In genomic region chrX:159532427-159532810, GRCm38 (mm10) we compare ENCODE assay signal across 8 mouse cellular contexts. TPM values are rescaled to one million over a fixed set of nuclear protein-coding genes. Genes with fewer than 3 reads are reported as not detected.
A peak's percentile ranks its signal among the peaks of the same experiment; 100 is the strongest.
DNase-seq lines count a peak whose midpoint lies in the region; ATAC-seq lines count a peak whose summit lies in the region.

No protein-coding gene starts in this region.

- peak; percentile 96 for ATAC-seq in megakaryocyte progenitor cell, adult 5-6 weeks (replicated peaks; ENCODE audit: poor library complexity)

- DNase-seq in adipocyte (ENCODE audit: low spot score) = peak; percentile 96
- peak; percentile 89 for DNase-seq in embryo, embryonic 10 days (ENCODE audit: low spot score)
- DNase-seq in gastrocnemius, postnatal 10 days = peak; percentile 95
- DNase-seq in induced T-regulatory cell, adult 2 months (ENCODE audit: low read depth) = peak; percentile 97
- DNase-seq in left cerebral cortex, adult 9 months (ENCODE audit: low spot score in 2 of 2) = peak; percentile 84 to 95
- DNase-seq in right cerebral cortex, postnatal 14 days = peak; percentile 93
- peak; percentile 88 to 96 for DNase-seq in urinary bladder, postnatal 36 days (ENCODE audit: low spot score in 2 of 2)

RNA-seq across cellular contexts. Expression of gene Bclaf3, which starts 5.9 kb away (rescaled TPM):
- 1 to 10 TPM; 2.4 to 5.2 TPM for total RNA-seq in gastrocnemius, postnatal 10 days (2021)
- 30.9 and 33.1 TPM in 2 replicates for total RNA-seq in megakaryocyte progenitor cell, adult 5-6 weeks (2015)
- 24.5 and 38.6 TPM in 2 replicates for total RNA-seq in megakaryocyte progenitor cell, adult 5-6 weeks (2017)

Comparison
In these comparisons a context has a peak if more than half of its experiments do, and no peak if none do; other contexts are left out.
1. Peak in every context shown above with its lines: DNase-seq and ATAC-seq.
2. RNA of gene Bclaf3, which starts 5.9 kb away (total RNA-seq): 24.5 to 38.6 TPM in megakaryocyte progenitor cell, adult 5-6 weeks; 2.4 to 5.2 TPM in gastrocnemius, postnatal 10 days; every median in the first group is over 4 times any median in the second.